Mouse (Mus musculus) adrenal gland, adult 8-10 months (tissue): ENCODE results near the gene Hacl1. TPM values are rescaled to one million over a fixed set of nuclear protein-coding genes. Genes with fewer than 3 reads are reported as not detected.

Experiments
- DNase-seq: peaks from one replicate; pipeline ENCODE4 v3.0.0; 2022
- total RNA-seq, 4 experiments: library from RNA; stranded (reverse); gene quantifications; 2 replicates each; pipeline ENCODE4 v1.2.4; 2022

Hacl1 gene
- total RNA-seq, 4 experiments from 2014 or later, result 30.2 to 50.3 (median 41.6) TPM

- DNase-seq, result no peak
Observed at GRCm38 (mm10) chr14:31572561-31573175, 68.4 kb downstream of the Hacl1 start.

DNA sequence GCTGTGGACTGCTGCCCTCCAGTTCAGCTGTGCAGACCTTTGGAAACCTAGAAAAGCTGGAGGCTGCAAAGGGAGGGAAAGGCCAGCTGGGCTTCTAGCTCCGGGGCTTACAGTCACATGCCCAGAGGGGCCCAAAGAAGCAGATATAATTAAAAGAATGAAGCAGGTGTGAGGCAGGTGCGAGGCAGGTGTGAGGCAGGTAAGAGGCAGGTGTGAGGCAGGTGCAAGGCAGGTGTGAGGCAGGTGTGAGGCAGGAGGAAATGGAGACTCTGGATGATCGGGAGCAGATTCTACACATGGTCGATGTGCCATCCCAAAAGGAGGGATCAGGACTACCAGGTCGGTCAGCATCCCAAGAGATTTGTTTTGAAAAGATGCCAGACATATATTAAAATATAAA, 69.7 kb downstream of the Hacl1 start:
- DNase-seq, result no peak

DNA sequence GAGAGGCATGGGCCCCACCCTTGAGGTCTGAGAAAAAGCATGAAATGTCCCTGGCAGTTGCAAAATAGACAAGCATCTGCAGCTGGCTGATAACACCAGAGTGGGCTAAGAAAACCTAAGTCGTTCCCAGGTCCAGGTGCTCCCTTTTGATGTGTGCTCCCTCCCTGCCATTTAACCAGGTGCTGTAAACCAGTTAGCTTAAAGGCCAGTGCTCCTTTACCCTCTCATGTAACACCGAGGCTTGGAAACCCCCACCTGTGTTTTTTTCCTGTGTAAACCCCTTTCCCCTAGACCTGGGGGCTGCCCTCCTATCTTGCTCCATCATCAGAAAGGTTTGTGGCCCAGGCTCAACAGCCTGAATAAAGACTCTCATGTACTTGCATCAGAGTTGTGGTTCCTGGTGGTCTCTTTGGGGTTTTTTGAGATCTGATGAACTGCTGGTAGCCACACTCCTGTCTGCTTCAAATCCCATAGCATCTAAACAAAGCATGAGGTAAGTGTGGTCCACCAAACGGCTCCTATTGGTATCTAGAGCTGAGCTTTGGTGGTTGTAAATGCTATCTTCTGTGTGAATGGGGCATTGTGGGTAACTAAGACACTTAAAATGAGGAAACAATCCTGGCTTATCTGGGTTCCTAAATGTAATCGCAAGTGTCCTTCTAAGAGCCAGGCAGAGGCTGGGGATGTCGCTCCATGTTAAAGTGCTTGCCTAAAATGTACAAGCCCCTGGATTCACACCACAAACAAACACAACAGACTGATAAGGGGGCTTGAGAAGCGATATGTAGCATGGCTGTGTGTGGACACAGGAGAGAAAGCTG, 70.7 kb downstream of the Hacl1 start:
- DNase-seq, result no peak

DNA sequence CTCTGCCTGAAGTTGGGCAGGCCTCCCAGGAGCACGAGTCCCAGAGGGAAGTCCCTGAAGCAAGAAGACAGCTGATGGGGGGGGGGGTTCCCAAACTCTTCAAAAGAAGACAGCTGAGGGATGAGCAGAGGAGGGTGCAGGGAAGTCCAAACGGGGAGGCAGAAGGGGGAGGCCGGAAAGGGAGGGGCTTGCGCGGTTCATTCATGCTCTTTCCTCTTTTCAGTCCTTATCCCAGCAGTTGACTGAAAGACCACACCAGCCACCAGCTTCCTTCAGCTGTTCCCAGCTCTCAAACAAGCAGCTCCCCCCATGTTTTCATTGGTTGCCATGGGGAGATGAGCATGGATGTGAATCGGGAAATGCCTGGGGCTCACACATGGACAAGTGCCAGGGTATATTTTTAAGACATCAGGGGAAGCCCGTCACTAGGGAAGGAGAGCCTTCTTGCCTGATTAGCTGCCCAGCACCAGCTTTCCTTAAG, 71.9 kb downstream of the Hacl1 start:
- DNase-seq, result no peak

DNA sequence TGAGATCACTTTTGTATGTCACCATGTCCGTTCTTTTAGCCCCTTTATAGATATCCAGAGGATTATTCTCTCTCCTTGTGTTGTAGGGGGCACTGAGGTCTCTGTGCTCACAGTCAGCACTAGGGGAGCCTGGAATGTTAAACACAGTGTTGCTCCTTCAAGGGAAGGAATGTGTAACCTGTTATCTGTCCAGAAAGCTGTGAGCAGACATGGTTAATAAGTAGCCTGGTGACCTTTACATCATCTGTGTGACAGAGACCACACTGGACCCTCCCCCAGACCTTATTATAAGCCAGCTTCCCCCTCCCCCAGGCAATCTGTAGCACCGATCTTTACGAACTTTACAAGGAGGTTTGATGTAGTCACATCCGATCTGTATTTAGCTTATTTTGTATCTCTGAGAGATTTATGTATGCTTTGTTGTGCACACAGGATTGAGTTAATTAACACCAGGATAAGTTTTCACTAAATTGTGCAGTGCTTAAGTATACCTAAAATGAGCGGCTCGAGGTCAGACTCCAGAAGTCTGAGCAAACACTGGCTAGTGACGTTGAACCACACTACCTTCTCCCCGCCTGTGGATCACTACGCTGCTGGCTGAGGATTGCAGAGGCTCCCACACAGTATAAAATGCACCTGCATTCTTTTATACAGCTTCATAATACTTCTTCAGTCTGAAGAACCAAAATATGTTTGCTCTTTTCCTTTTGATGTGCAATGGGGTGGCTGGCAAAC, 75.4 kb downstream of the Hacl1 start:
- DNase-seq, result no peak

- DNase-seq, result peak; percentile 71
Observed at GRCm38 (mm10) chr14:31564452-31565179, 76.5 kb downstream of the Hacl1 start.

GRCm38 (mm10) chr14:31560886-31561285, 80.2 kb downstream of the Hacl1 start:
- no peak for DNase-seq

- no peak for DNase-seq
Observed at GRCm38 (mm10) chr14:31559216-31559615, 81.9 kb downstream of the Hacl1 start.

DNA sequence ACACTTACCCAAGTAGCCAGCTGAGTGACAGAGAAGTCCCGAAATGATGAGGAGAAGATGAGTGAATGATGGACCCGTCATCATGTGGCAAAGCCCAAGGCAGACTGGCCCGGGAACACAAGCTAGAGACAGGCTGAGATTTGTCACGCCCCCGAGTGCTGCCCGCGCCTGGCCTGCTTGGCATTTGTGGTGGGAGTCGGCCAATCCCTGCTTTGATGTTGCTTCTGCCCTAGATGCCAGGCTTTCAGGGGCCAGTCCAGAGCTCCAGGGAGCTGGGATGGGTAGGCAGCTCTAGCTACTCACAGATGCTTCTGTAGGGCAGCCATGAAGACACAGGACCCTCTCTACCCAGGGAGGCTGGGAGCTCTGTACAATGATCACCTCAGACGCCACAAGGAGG, 83.3 kb downstream of the Hacl1 start:
- DNase-seq, result no peak

GRCm38 (mm10) chr14:31557273-31557672, 83.8 kb downstream of the Hacl1 start:
- no peak for DNase-seq

DNA sequence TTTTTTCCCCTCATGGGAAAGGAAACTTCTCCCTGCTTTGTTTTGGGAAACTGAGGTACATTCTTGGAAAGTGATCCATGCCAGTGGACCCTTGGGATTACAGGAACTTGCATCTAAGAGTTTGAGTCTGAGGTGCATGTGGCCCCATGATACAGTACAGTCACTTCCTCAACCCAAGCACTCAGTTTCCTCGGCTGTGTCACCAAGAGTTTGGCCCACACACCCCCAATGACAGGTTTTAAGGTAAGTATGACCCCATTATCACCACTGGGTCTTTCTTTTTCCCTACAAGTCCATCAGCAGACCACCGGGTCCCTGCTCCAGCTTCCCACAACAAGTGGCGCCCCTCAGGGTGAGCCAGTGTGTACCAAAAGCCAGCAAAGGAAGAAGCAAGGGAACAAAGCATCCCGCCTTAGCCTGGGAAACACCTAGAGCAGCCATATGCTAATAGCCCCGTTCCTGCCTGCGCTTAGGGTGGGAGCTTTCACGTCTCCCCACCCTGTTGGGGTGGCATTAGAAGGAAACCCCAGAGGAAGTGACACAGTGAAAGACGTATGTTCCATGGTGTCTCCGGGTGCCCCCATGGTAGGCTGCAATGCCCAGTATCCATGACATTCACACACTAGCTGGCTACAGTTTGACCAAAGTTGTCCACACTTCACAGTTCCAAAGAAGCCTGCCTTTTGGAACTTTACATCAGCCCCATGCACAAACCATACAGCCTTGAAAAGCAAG, 84.4 kb downstream of the Hacl1 start:
- no peak for DNase-seq

- no peak for DNase-seq
Observed at GRCm38 (mm10) chr14:31555963-31556434, 85.1 kb downstream of the Hacl1 start.

GRCm38 (mm10) chr14:31555021-31555420, 86.1 kb downstream of the Hacl1 start:
- no peak for DNase-seq

Other genes with a start within 250 kb of the Hacl1 start
- 100 to 1,000 TPM; 112 to 172 (median 115) TPM for gene Sh3bp5, start 205.2 kb downstream of the Hacl1 start, total RNA-seq
- gene Eaf1, start 146.9 kb downstream of the Hacl1 start, total RNA-seq, result 10 to 100 TPM; 45.1 to 53.4 (median 49.7) TPM
- 10 to 100 TPM; 22.4 to 33.2 (median 27.2) TPM for gene Mettl6, start 146.2 kb downstream of the Hacl1 start, total RNA-seq
- gene Colq, start 49.9 kb downstream of the Hacl1 start, total RNA-seq, result under 1 TPM in 1 of 4 experiments, not detected in 3; 0.10 TPM
- not detected for gene Gm49387, start 408 bp downstream of the Hacl1 start, total RNA-seq
- gene Btd, start 258 bp downstream of the Hacl1 start, total RNA-seq, result 10 to 100 TPM; 49.5 to 78.3 (median 62.2) TPM
- gene Ankrd28, start 189.4 kb upstream of the Hacl1 start, total RNA-seq, result 10 to 100 TPM; 18.5 to 30.1 (median 22.4) TPM